ENCODE assay signal across 8 mouse cellular contexts in the genomic region with DNA sequence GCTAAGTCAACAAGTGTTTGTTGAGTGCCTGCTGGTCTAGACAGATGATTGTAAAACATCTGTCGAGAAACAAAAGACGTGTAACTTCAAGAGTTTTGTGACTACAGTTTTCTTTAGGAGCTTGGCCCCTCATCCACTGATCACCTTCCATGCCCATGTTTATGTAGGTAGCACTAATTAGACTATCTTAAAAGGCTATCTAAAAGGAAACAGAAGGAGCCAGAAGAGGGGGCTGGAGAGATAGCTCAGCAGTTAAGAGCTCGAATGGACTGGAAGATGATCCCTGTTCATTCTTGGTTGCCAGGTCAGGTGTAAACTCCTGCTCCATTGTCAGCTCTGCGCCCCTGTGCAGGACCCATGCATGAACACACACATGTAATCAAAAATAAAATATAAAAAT. TPM values are rescaled to one million over a fixed set of nuclear protein-coding genes. Genes with fewer than 3 reads are reported as not detected.
DNase-seq lines count a peak whose midpoint lies in the region; ATAC-seq and TF ChIP-seq lines count a peak whose summit lies in the region.

No protein-coding gene starts in this region.

- peak overlapping the region; percentile 77 for H3K4me2 ChIP-seq in heart, postnatal 0 days (ENCODE audit: low read depth, low read length)
- peak overlapping the region; percentile 46 for H3K4me2 ChIP-seq in midbrain, embryonic 11.5 days

- H3K27ac ChIP-seq in heart, embryonic 10.5 days = peak overlapping the region; percentile 92; the same call in 1 of the 2 replicates
- no peak overlapping the region for H3K27ac ChIP-seq in heart, postnatal 0 days (ENCODE audit: low read depth)
- H3K27ac ChIP-seq in midbrain, embryonic 11.5 days (ENCODE audit: low read depth, low read length) = no peak overlapping the region

- no peak for TF ChIP-seq CTCF in heart, postnatal 0 days (IDR thresholded peaks at IDR 0.05; ENCODE audit: low read depth)

- peak overlapping the region; percentile 94 for H3K9ac ChIP-seq in heart, postnatal 0 days (replicated peaks; ENCODE audit: low read depth, low read length)
- no peak overlapping the region for H3K9ac ChIP-seq in midbrain, embryonic 11.5 days (ENCODE audit: low read length)

- no peaks in the 10 kb centered on the region for H3K9me3 ChIP-seq in heart, embryonic 10.5 days
- H3K9me3 ChIP-seq in heart, postnatal 0 days (replicated peaks; ENCODE audit: control insufficient read depth, low read length) = no peaks in the 10 kb centered on the region
- H3K9me3 ChIP-seq in midbrain, embryonic 11.5 days (ENCODE audit: control insufficient read depth, low read length) = no peaks in the 10 kb centered on the region

- no peaks in the 10 kb centered on the region for H3K27me3 ChIP-seq in heart, embryonic 10.5 days (ENCODE audit: insufficient read depth, poor library complexity, severe bottlenecking)
- H3K27me3 ChIP-seq in heart, postnatal 0 days (ENCODE audit: control insufficient read depth, insufficient read depth, low read length) = no peaks in the 10 kb centered on the region
- no peaks in the 10 kb centered on the region for H3K27me3 ChIP-seq in midbrain, embryonic 11.5 days (ENCODE audit: control insufficient read depth, insufficient read depth, low read length)

- no peak for TF ChIP-seq EP300 in heart, postnatal 0 days (IDR thresholded peaks at IDR 0.05; ENCODE audit: low read depth)

- no peak for ATAC-seq in heart, postnatal 0 days (ENCODE audit: insufficient read depth, low read depth)
- ATAC-seq in midbrain, embryonic 11.5 days (ENCODE audit: low FRiP score) = no peak

- DNase-seq in heart, embryonic 10.5 days (ENCODE audit: low spot score) = no peak
- DNase-seq in heart, adult 9 months (ENCODE audit: low spot score in 2 of 2) = no peak
- peak; percentile 26 for DNase-seq in R1 (ENCODE audit: low read depth, low spot score)
- no peak for DNase-seq in heart, postnatal 0 days (ENCODE audit: low spot score)
- DNase-seq in midbrain, embryonic 11.5 days (ENCODE audit: low spot score, missing footprints) = no peak
- DNase-seq in right cerebral cortex, postnatal 36 days (ENCODE audit: low spot score in 2 of 2) = no peak
- no peak for DNase-seq in gastrocnemius, postnatal 4 days (ENCODE audit: low spot score in 2 of 2)
- DNase-seq in natural killer cell, adult 2 months (ENCODE audit: low spot score in 2 of 2) = no peak

- H3K4me1 ChIP-seq in heart, embryonic 10.5 days = peaks cover 17% of the 10 kb centered on the region; the same call in 1 of the 2 replicates
- H3K4me1 ChIP-seq in heart, postnatal 0 days (ENCODE audit: control insufficient read depth, insufficient read depth) = peaks cover 13% of the 10 kb centered on the region
- peaks cover 4% of the 10 kb centered on the region; the same call in 1 of the 2 replicates for H3K4me1 ChIP-seq in midbrain, embryonic 11.5 days (ENCODE audit: control insufficient read depth, insufficient read depth, low read length)

- WGBS in heart, embryonic 10.5 days = 53% methylated on average over 4 of the region's 4 CpGs
- 48% methylated on average over 4 of the region's 4 CpGs for WGBS in heart, postnatal 0 days
- WGBS in midbrain, embryonic 11.5 days = 59% methylated on average over 4 of the region's 4 CpGs

- peaks cover 27% of the 10 kb centered on the region for H3K36me3 ChIP-seq in heart, embryonic 10.5 days
- H3K36me3 ChIP-seq in heart, postnatal 0 days (replicated peaks; ENCODE audit: control insufficient read depth, insufficient read depth, low read length) = peaks cover 27% of the 10 kb centered on the region
- H3K36me3 ChIP-seq in midbrain, embryonic 11.5 days (ENCODE audit: control insufficient read depth, insufficient read depth, low read length) = peaks cover 10% of the 10 kb centered on the region

- H3K4me3 ChIP-seq in heart, embryonic 10.5 days = peak overlapping the region; percentile 75
- peak overlapping the region; percentile 85 for H3K4me3 ChIP-seq in heart, postnatal 0 days (ENCODE audit: low read depth, low read length)
- H3K4me3 ChIP-seq in midbrain, embryonic 11.5 days (ENCODE audit: low read depth, low read length) = peak overlapping the region; percentile 68; the same call in 1 of the 2 replicates

RNA-seq across cellular contexts. Expression of a gene that starts 2.0 kb away (rescaled TPM):
- polyA plus RNA-seq in heart, embryonic 10.5 days (2016; fragmentation: Nextera tagmentation; extraction: Ambion mirVana) = 55.5 and 68.7 TPM in 2 replicates
- total RNA-seq in heart, postnatal 0 days (2014; rRNA removed; ENCODE audit: low replicate concordance) = 39.6 and 62.9 TPM in 2 replicates
- polyA plus RNA-seq in heart, postnatal 0 days (2015; fragmentation: Nextera tagmentation; extraction: Ambion mirVana) = 51.0 and 52.5 TPM in 2 replicates
- polyA plus RNA-seq in midbrain, embryonic 11.5 days (2014; fragmentation: Nextera tagmentation; extraction: Ambion mirVana) = 61.8 and 64.7 TPM in 2 replicates
- total RNA-seq in gastrocnemius, postnatal 4 days (2021) = 10 to 100 TPM; 38.9 to 39.9 TPM

RNA-seq across cellular contexts. Expression of a gene that starts 26.4 kb away (rescaled TPM):
- polyA plus RNA-seq in heart, embryonic 10.5 days (2016; fragmentation: Nextera tagmentation; extraction: Ambion mirVana) = 2.5 and 3.6 TPM in 2 replicates
- 6.2 and 14.3 TPM in 2 replicates for total RNA-seq in heart, postnatal 0 days (2014; rRNA removed; ENCODE audit: low replicate concordance)
- 4.4 and 5.9 TPM in 2 replicates for polyA plus RNA-seq in heart, postnatal 0 days (2015; fragmentation: Nextera tagmentation; extraction: Ambion mirVana)
- polyA plus RNA-seq in midbrain, embryonic 11.5 days (2014; fragmentation: Nextera tagmentation; extraction: Ambion mirVana) = 1.1 TPM in 2 replicates
- total RNA-seq in gastrocnemius, postnatal 4 days (2021) = 10 to 100 TPM; 22.7 to 25.9 TPM

RNA-seq across cellular contexts. Expression of a gene that starts 29.3 kb away (rescaled TPM):
- not detected in 2 replicates for polyA plus RNA-seq in heart, embryonic 10.5 days (2016; fragmentation: Nextera tagmentation; extraction: Ambion mirVana)
- not detected in 2 replicates for total RNA-seq in heart, postnatal 0 days (2014; rRNA removed; ENCODE audit: low replicate concordance)
- not detected in 2 replicates for polyA plus RNA-seq in heart, postnatal 0 days (2015; fragmentation: Nextera tagmentation; extraction: Ambion mirVana)
- polyA plus RNA-seq in midbrain, embryonic 11.5 days (2014; fragmentation: Nextera tagmentation; extraction: Ambion mirVana) = 0.29 TPM in 1 of 2 replicates, not detected in the other
- not detected for total RNA-seq in gastrocnemius, postnatal 4 days (2021)
